Mouse (Mus musculus): ENCODE results near the gene Pax3.

The Pax3 gene

GRCm38 (mm10) chr1:78196751-78197311, at the start of gene Pax3:
Gene Pax3 (minus strand): TSS chr1:78197134.
- no peak for DNase-seq (ENCODE audit: low spot score)

GRCm38 (mm10) chr1:78234306-78234705, 37.4 kb upstream of the Pax3 start:
- DNase-seq (ENCODE audit: low spot score) = no peak

- DNase-seq (ENCODE audit: low spot score) = no peak
Measured at GRCm38 (mm10) chr1:78231901-78232546, 35.1 kb upstream of the Pax3 start.

DNA sequence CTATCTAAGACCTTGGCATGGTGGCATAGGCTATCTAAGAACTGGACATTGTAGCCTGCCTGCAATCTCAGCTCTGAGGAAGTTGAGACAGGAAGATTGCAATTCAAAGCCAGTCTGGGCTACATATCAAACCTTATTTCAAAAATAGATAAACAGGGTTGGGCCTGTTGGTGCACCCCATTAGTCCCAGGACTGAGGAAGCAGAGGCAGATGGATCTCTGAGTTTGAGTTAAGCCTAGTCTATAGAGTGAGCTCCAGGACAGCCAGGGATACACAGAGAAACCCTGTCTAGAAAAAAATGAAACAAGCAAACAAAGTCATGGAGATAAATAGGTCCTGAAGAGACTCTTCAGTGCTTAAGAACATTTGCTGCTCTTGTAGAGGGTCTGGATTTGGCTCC, 32.9 kb upstream of the Pax3 start:
- DNase-seq (ENCODE audit: low spot score) = no peak

- DNase-seq (ENCODE audit: low spot score) = no peak
Measured at GRCm38 (mm10) chr1:78228771-78229170, 31.8 kb upstream of the Pax3 start.

DNA sequence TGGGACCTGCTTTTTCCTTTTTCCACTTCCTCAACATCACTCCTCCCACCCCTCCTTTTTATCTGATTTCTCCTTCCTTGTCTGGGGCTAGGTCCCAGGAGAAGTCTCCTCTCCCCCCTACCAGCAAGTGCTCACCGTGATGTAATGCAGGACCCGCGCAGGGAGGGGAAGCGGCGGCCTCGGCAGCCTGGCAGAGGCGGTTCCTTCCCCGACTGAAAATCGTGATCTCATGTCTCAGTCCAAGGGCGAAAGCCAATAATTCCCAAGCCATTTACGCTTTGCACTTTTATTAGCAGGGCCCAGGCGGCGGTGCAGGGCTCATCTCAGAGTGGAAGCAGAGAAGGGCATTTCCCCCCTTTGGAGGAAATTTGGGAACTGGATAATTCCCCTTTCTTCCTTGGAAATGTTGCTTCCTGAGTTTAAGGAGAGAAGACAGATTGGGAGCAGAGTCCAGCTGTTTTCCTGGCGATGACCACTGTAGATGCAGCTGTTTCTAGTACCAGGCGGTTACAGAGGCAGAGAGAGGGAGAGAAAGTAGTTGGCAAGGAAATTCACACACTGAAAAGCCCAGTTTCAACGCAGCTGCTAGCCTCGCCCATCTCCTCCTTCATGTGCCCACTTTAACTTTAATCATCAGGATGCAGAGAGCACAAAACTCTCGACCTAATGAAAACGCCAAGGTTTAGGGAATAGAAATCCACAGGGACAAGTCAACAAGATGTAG, 21.3 kb upstream of the Pax3 start:
- no peak for DNase-seq (ENCODE audit: low spot score)

DNA sequence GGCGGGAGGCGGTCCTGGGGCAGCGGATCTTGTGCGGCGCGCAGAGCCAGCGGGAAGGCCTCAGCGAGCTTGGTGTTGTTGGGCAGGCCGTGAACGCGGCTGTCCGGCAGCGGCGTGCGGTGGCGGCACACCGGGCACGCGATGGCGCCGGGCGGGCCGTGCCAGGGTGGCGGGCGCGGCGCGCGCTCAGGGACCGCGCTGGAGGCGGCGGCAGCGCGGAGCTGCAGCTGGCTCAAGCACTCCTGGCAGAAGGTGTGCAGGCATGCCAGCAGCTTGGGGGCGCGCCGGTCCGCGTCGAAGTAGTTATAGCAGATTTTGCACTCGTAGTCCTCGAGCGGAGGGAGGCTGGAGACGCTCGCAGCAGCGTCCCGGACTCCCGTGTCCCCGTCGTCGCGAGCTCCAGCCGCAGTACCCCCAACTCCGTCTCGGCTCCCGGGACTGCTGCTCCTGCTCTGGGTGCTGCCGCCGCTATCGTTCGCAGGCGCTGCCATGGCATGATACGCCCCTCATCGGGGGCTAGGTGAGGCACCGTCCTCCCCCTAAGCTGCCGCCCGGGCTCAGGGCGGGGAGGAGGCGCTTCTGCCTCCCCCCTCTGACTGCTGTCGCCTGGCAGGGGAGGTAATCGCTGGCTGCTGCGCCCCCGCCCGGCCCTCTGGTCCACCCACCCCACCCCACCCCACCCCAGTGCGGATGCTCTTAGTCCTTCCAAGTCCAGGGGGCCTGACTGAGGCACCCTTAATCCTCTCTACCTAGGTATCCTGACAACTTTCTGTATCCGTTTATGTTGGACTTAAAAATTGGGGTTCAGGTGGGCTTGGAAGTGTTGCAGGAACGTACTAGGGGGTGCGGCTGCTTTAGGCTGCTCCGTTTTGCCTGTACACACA, 20.5 kb upstream of the Pax3 start:
- no peak for DNase-seq (ENCODE audit: low spot score)

- no peak for DNase-seq (ENCODE audit: low spot score)
Measured at GRCm38 (mm10) chr1:78216509-78217141, 19.7 kb upstream of the Pax3 start.

DNA sequence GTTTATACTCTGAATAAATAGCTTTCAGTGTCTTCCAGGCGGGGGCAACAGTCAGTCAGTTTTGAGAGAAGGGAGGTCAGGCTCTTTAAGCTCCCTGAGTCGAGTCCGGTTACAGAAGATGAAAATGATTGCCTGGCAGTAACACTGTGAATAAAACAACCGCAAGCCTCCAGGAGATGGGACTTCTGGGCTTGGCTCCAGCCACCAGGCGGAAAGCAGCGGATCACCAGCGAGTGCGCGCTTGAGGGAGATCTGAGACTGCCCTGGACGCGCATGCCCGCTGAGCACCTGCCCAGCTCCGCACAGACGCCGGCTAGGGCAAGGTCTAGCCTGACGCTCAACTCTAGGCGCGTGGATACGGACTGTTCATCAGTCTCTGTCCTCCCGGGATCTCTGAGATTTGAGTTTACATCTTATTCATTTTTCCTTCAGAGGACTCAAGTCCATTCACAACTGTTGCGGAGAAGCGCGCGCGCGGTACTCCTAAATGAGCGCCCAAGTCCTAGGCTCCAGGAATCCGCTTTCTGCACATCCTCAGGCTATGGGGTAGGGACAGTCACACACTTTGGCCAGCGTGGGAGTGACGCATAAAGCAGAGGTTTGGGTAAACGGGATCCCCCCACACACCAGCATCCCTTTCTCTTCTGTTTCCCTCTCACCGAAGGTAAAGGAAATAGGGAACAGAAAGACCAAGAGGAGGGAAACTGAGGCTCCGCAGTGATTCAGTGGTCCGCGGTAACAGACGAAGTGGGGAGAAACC, 19.0 kb upstream of the Pax3 start:
- no peak for DNase-seq (ENCODE audit: low spot score)

- no peak for DNase-seq (ENCODE audit: low spot score)
Measured at GRCm38 (mm10) chr1:78211041-78211440, 14.1 kb upstream of the Pax3 start.

- no peak for DNase-seq (ENCODE audit: low spot score)
Measured at GRCm38 (mm10) chr1:78210568-78210967, 13.6 kb upstream of the Pax3 start.

DNA sequence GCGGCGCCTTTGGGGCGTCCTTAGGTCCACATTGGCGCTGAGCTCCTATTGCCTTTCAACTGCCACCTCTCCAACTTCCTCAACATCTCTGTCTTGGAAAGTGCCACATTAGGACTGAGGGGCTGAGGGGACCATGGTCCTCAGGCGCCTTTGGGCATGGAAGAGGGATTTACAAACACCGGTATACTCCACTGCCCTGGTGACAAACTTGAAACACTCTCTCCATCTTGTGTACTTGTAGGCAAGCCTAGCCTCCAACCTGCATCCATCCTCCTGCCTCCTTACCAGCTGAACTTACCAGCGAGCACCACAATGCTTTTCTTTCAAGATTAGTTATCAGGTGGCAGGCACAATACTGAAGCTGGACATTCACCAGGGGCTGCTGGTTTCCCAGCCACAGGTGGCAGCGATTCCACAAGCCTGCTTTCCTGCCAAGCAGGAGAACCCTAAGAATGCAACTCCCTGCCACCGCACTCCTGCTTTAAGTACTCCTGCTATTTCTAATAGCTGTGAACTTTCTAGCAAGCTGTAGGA, 11.4 kb upstream of the Pax3 start:
- no peak for DNase-seq (ENCODE audit: low spot score)

GRCm38 (mm10) chr1:78204341-78204740, 7.4 kb upstream of the Pax3 start:
- no peak for DNase-seq (ENCODE audit: low spot score)

GRCm38 (mm10) chr1:78203622-78204211, 6.8 kb upstream of the Pax3 start:
- no peak for DNase-seq (ENCODE audit: low spot score)

GRCm38 (mm10) chr1:78203086-78203614, 6.2 kb upstream of the Pax3 start:
- DNase-seq (ENCODE audit: low spot score) = no peak

DNA sequence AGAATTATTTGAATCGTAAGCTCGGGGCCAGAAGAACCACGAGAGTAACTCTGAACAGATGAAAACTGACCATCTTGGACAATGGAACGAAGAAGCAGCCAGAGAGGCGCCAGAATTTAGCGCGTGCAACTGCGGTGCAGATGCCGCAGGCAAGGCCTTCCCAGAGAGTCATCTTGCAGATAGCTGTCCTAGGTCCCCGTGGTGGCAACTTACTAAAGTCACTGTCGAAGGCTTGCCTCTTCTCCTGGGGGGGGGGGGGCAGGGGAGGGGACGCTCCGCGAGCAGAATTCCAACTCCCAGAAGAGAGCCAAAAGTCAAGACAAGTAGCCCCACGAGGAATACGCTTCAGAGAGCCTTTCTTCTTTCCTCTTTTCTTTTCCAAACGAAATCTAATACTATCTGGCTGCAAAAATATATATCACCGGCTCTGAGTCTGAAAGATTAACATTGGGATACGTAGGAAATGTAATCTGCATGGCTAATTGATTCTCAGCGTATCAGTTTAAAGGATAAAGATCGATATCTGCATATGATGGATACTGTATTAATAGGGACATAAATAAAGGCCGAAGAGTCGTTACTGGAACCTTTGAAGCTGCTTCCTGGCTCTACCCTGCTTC, 5.6 kb upstream of the Pax3 start:
- DNase-seq (ENCODE audit: low spot score) = no peak

DNA sequence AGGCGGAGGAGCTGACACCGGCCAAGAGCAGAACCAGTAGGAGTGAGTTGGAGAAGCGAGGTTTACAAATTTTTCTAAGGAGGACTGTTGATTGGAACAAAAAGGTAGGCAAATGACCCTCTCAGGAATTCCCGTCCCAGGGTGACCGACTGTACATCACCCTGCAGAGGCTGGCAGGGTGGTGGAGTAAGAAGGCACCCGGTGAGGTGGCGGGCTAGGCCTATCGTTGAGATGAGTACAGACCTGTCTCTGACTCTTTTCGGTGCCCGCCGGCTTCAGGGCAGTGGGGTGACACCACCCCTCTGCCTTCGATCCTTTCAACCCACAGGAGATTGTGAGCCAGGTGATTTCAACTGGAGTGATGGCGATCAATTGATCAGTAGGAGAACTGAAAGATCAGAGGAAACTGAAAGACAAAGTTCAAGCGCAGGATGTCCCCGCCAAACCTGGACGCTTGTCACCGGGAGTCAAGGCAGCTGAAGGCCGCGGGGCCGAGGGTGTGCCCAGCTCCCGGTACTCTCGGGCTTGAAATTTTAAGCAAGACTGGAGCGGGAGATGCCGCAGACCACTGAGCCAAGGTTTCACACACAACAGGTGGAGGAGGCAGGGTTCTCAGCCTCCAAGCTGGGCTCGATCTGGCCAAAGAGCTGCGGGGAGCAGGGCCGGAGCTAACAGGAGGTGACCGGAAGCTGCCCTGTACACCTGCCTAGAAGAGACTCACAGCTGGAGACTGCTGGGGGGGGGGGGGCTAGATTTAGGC, 4.5 kb upstream of the Pax3 start:
- DNase-seq (ENCODE audit: low spot score) = no peak

DNA sequence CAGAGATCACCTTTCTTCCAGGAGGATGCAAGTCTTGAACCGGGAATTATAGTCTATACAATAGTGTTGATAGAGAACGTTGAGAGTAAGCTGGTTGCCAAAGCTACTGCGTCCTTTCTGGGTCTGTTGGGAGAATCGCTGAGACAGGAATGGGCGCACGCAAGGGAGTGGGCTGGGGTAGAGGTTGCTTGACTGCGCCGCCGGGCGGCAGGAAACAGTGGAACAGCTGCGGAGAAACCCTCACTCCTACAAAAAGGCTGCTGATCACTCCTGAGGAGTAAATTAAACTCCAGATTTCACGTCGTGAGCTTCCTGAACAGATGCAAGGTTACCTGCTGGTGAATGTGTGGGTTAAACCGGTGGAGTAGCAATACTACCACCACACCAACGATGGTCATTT, 3.3 kb upstream of the Pax3 start:
- no peak for DNase-seq (ENCODE audit: low spot score)

DNA sequence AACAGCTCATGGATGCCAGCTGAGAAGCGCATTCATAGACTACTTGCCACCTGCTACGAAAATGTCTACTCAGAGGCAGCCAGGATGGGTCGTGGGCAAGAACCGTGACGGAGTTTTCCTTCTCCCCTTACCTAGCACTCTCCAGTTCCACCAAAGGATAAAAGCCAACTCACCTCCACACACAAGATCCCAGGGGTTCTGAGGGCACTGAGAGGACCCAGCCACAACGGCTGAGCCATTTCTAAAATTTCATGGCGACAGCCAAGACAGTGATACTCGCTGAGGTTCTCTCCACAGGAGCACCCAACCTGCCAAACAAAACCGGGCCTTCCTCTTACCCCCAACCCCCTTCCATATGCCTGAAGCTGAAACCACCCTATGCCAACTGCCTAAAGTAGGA, 2.3 kb upstream of the Pax3 start:
- no peak for DNase-seq (ENCODE audit: low spot score)

All from left cerebral cortex, adult 11 months (tissue).